Mouse (Mus musculus): ENCODE measurements around the gene Epha3. TPM values are rescaled to one million over a fixed set of nuclear protein-coding genes. Genes with fewer than 3 reads are reported as not detected.

Epha3 gene
- polyA plus RNA-seq, 1 experiment from 2014 or later, result 0.78 TPM

DNA sequence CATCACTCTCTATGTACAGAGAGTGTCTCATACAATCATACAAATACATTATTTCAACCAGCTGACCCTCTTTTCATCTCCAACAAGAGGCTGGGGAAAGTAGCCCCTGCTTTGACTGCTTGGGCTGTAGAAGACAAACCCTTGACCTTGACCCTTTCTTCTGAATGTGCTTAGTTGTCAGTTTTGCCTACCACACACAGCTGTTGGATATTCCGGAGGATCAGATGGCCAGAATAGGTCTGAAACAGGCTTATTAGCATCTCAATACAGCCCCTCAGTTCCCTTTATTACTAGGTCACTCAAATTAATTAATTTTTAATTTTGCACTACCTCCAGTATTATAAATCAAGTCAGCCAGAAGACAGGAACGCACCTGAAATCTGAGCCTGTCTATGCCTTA, 116.2 kb downstream of the Epha3 start:
- H3K9ac ChIP-seq (replicated peaks), result no peak overlapping the region
- TF ChIP-seq EP300 (IDR thresholded peaks at IDR 0.05; ENCODE audit: low read depth), result no peak
- no peak for TF ChIP-seq CTCF (IDR thresholded peaks at IDR 0.05; ENCODE audit: low read depth)
- ATAC-seq (no peak), DNase-seq (no peak)
- WGBS (ENCODE audit: insufficient replicate concordance), result 70% methylated on average over 2 of the region's 2 CpGs
- H3K4me3 ChIP-seq (ENCODE audit: low read depth, low read length), result no peak overlapping the region
- no peaks in the 10 kb centered on the region for H3K9me3 ChIP-seq (ENCODE audit: low read length)
- no peak overlapping the region for H3K4me2 ChIP-seq (ENCODE audit: low read depth, low read length)
- no peaks in the 10 kb centered on the region for H3K4me1 ChIP-seq (ENCODE audit: insufficient read depth)
- H3K36me3 ChIP-seq (replicated peaks; ENCODE audit: insufficient read depth, low read length), result no peaks in the 10 kb centered on the region
- H3K27me3 ChIP-seq (ENCODE audit: insufficient read depth, low read length), result no peaks in the 10 kb centered on the region
- H3K27ac ChIP-seq (ENCODE audit: low read depth), result no peak overlapping the region

DNA sequence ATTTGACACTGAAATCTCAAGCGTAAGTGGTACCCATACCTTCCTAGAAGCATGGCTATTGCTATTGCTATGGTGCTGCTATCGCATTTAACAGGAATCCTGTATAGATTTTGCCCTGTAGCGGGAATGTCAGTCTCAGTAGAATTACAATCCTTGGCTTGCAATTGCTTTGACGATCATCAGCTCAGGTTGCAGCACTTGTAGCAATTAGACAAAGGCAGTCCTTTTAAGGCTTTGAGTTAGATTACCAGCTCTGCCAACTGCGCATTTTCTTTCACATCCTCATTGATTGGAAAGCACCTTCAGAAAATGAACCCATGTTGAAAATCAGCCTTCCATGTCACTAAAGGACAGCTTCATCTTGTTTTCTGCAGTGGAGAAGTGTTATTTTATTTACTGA, 118.5 kb downstream of the Epha3 start:
- no peaks in the 10 kb centered on the region for H3K9me3 ChIP-seq (ENCODE audit: low read length)
- no peaks in the 10 kb centered on the region for H3K4me1 ChIP-seq (ENCODE audit: insufficient read depth)
- WGBS (ENCODE audit: insufficient replicate concordance), result 78% methylated on average over 5 of the region's 5 CpGs
- no peak overlapping the region for H3K4me2 ChIP-seq (ENCODE audit: low read depth, low read length)
- H3K9ac ChIP-seq (replicated peaks), result no peak overlapping the region
- no peak overlapping the region for H3K27ac ChIP-seq (ENCODE audit: low read depth)
- TF ChIP-seq CTCF (IDR thresholded peaks at IDR 0.05; ENCODE audit: low read depth) (no peak), EP300 (IDR thresholded peaks at IDR 0.05; ENCODE audit: low read depth) (no peak)
- DNase-seq (no peak), ATAC-seq (no peak)
- H3K27me3 ChIP-seq (ENCODE audit: insufficient read depth, low read length), result no peaks in the 10 kb centered on the region
- H3K36me3 ChIP-seq (replicated peaks; ENCODE audit: insufficient read depth, low read length), result no peaks in the 10 kb centered on the region
- H3K4me3 ChIP-seq (ENCODE audit: low read depth, low read length), result no peak overlapping the region

GRCm38 (mm10) chr16:63743208-63743854, 120.6 kb downstream of the Epha3 start:
- DNase-seq (no peak), ATAC-seq (no peak)
- no peak overlapping the region for H3K4me3 ChIP-seq (ENCODE audit: low read depth, low read length)
- WGBS (ENCODE audit: insufficient replicate concordance), result 55% methylated on average over 9 of the region's 9 CpGs
- TF ChIP-seq CTCF (IDR thresholded peaks at IDR 0.05; ENCODE audit: low read depth) (no peak), EP300 (IDR thresholded peaks at IDR 0.05; ENCODE audit: low read depth) (no peak)
- H3K4me1 ChIP-seq (ENCODE audit: insufficient read depth), result no peaks in the 10 kb centered on the region
- no peaks in the 10 kb centered on the region for H3K36me3 ChIP-seq (replicated peaks; ENCODE audit: insufficient read depth, low read length)
- no peaks in the 10 kb centered on the region for H3K27me3 ChIP-seq (ENCODE audit: insufficient read depth, low read length)
- H3K9me3 ChIP-seq (ENCODE audit: low read length), result no peaks in the 10 kb centered on the region
- no peak overlapping the region for H3K9ac ChIP-seq (replicated peaks)
- no peak overlapping the region for H3K4me2 ChIP-seq (ENCODE audit: low read depth, low read length)
- no peak overlapping the region for H3K27ac ChIP-seq (ENCODE audit: low read depth)

- no peak for TF ChIP-seq CTCF (IDR thresholded peaks at IDR 0.05; ENCODE audit: low read depth)
- TF ChIP-seq EP300 (IDR thresholded peaks at IDR 0.05; ENCODE audit: low read depth), result no peak
- 59% methylated on average over 1 of the region's 1 CpGs for WGBS (ENCODE audit: insufficient replicate concordance)
- Histone ChIP-seq H3K4me2 (ENCODE audit: low read depth, low read length) (no peak overlapping the region), H3K9ac (replicated peaks) (no peak overlapping the region), H3K4me1 (ENCODE audit: insufficient read depth) (no peaks in the 10 kb centered on the region), H3K4me3 (ENCODE audit: low read depth, low read length) (no peak overlapping the region), H3K36me3 (replicated peaks; ENCODE audit: insufficient read depth, low read length) (no peaks in the 10 kb centered on the region), H3K9me3 (ENCODE audit: low read length) (no peaks in the 10 kb centered on the region), H3K27ac (ENCODE audit: low read depth) (no peak overlapping the region), H3K27me3 (ENCODE audit: insufficient read depth, low read length) (no peaks in the 10 kb centered on the region)
- no peak for ATAC-seq
- DNase-seq, result no peak
Measured at GRCm38 (mm10) chr16:63719235-63719634, 144.7 kb downstream of the Epha3 start.

- Histone ChIP-seq H3K9ac (replicated peaks) (no peak overlapping the region), H3K27me3 (ENCODE audit: insufficient read depth, low read length) (no peaks in the 10 kb centered on the region), H3K4me2 (ENCODE audit: low read depth, low read length) (no peak overlapping the region), H3K9me3 (ENCODE audit: low read length) (no peaks in the 10 kb centered on the region), H3K4me3 (ENCODE audit: low read depth, low read length) (no peak overlapping the region), H3K4me1 (ENCODE audit: insufficient read depth) (no peaks in the 10 kb centered on the region), H3K27ac (ENCODE audit: low read depth) (no peak overlapping the region), H3K36me3 (replicated peaks; ENCODE audit: insufficient read depth, low read length) (no peaks in the 10 kb centered on the region)
- 81% methylated on average over 4 of the region's 4 CpGs for WGBS (ENCODE audit: insufficient replicate concordance)
- TF ChIP-seq CTCF (IDR thresholded peaks at IDR 0.05; ENCODE audit: low read depth) (no peak), EP300 (IDR thresholded peaks at IDR 0.05; ENCODE audit: low read depth) (no peak)
- DNase-seq (no peak), ATAC-seq (no peak)
Measured at GRCm38 (mm10) chr16:63717317-63717716, 146.7 kb downstream of the Epha3 start.

- H3K27ac ChIP-seq (ENCODE audit: low read depth), result no peak overlapping the region
- H3K36me3 ChIP-seq (replicated peaks; ENCODE audit: insufficient read depth, low read length), result no peaks in the 10 kb centered on the region
- ATAC-seq, result no peak
- H3K4me1 ChIP-seq (ENCODE audit: insufficient read depth), result no peaks in the 10 kb centered on the region
- DNase-seq, result no peak
- 75% methylated on average over 17 of the region's 17 CpGs for WGBS (ENCODE audit: insufficient replicate concordance)
- no peak overlapping the region for H3K4me2 ChIP-seq (ENCODE audit: low read depth, low read length)
- no peaks in the 10 kb centered on the region for H3K9me3 ChIP-seq (ENCODE audit: low read length)
- H3K4me3 ChIP-seq (ENCODE audit: low read depth, low read length), result no peak overlapping the region
- H3K27me3 ChIP-seq (ENCODE audit: insufficient read depth, low read length), result no peaks in the 10 kb centered on the region
- TF ChIP-seq EP300 (IDR thresholded peaks at IDR 0.05; ENCODE audit: low read depth), result no peak
- TF ChIP-seq CTCF (IDR thresholded peaks at IDR 0.05; ENCODE audit: low read depth), result no peak
- H3K9ac ChIP-seq (replicated peaks), result no peak overlapping the region
Measured at GRCm38 (mm10) chr16:63706912-63707868, 156.8 kb downstream of the Epha3 start.

Data from liver, postnatal 0 days (tissue).